Mouse (Mus musculus) adrenal gland, postnatal 14 days (tissue): ENCODE data around the gene Pipox. TPM values are rescaled to one million over a fixed set of nuclear protein-coding genes. Genes with fewer than 3 reads are reported as not detected.

ENCODE experiments used
- DNase-seq: peaks from one replicate; pipeline ENCODE4 v3.0.0; 2021; ENCODE audit warnings: mixed read lengths
- long read RNA-seq, 2 experiments: library from polyadenylated mRNA; stranded (forward); transcript quantifications; one replicate each; pipeline ENCODE4 v2.0.0; 2021
- total RNA-seq: library from RNA; stranded (reverse); gene quantifications from 2 replicates; pipeline ENCODE4 v1.2.3, GENCODE M21; 2021

Pipox gene
- 3.7 and 21.3 TPM in 2 replicates for total RNA-seq
- long read RNA-seq, experiment 1, partial matches to known transcripts, result 0 of 2 reads
- long read RNA-seq, experiment 1, other reads (novel, unspliced or antisense), result 1 of 2 reads
- long read RNA-seq, experiment 2, transcript Pipox-201 (8 exons, 1,998 nt), result major isoform, 10 of 17 reads
- long read RNA-seq, experiment 2, partial matches to known transcripts, result 0 of 17 reads
- long read RNA-seq, experiment 2, other reads (novel, unspliced or antisense), result 7 of 17 reads

GRCm38 (mm10) chr11:77893787-77894718 is at the start of gene Pipox:
Gene Pipox, minus strand, starts transcription at chr11:77894096.
- peak; percentile 97 for DNase-seq

GRCm38 (mm10) chr11:77942230-77942629 is 48.3 kb upstream of the Pipox start:
- DNase-seq, result no peak

- no peak for DNase-seq
Measured at GRCm38 (mm10) chr11:77937649-77938410, 43.9 kb upstream of the Pipox start.

GRCm38 (mm10) chr11:77936846-77937245 is 43.0 kb upstream of the Pipox start:
- DNase-seq, result no peak

- no peak for DNase-seq
Measured at GRCm38 (mm10) chr11:77934568-77935311, 40.8 kb upstream of the Pipox start.

GRCm38 (mm10) chr11:77934111-77934521 is 40.2 kb upstream of the Pipox start:
- no peak for DNase-seq

- no peak for DNase-seq
Measured at GRCm38 (mm10) chr11:77932576-77932975, 38.7 kb upstream of the Pipox start.

GRCm38 (mm10) chr11:77931541-77932433 is 37.9 kb upstream of the Pipox start:
- no peak for DNase-seq

GRCm38 (mm10) chr11:77930751-77931540 is 37.0 kb upstream of the Pipox start, which contains the start of gene Sez6:
Gene Sez6, plus strand, starts transcription at chr11:77930800.
- DNase-seq, result peak; percentile 92

GRCm38 (mm10) chr11:77927837-77928236 is 33.9 kb upstream of the Pipox start:
- peak; percentile 43 for DNase-seq

- no peak for DNase-seq
Measured at GRCm38 (mm10) chr11:77926666-77927065, 32.8 kb upstream of the Pipox start.

GRCm38 (mm10) chr11:77925836-77926657 is 32.2 kb upstream of the Pipox start:
- no peak for DNase-seq

GRCm38 (mm10) chr11:77923285-77923684 is 29.4 kb upstream of the Pipox start:
- DNase-seq, result peak; percentile 58

GRCm38 (mm10) chr11:77917166-77917565 is 23.3 kb upstream of the Pipox start:
- no peak for DNase-seq

GRCm38 (mm10) chr11:77916741-77917140 is 22.8 kb upstream of the Pipox start:
- DNase-seq, result no peak

- DNase-seq, result no peak
Measured at GRCm38 (mm10) chr11:77914598-77915260, 20.8 kb upstream of the Pipox start.

GRCm38 (mm10) chr11:77913505-77913904 is 19.6 kb upstream of the Pipox start:
- DNase-seq, result peak; percentile 42

GRCm38 (mm10) chr11:77909776-77910175 is 15.9 kb upstream of the Pipox start:
- DNase-seq, result no peak
